Mouse (Mus musculus) thymus, postnatal 10 days (tissue): ENCODE measurements around the gene Uba1.
"Not testable (repeated sequence)": the region's sequence is repeated elsewhere in the genome, so short reads cannot be mapped to it uniquely, and the experiment has no call there.

Experiments used
- DNase-seq, 2 experiments: peaks; one replicate each; pipeline ENCODE4 v3.0.0; 2021; ENCODE audit warnings: low spot score in 2 of 2

Gene Uba1

GRCm38 (mm10) chrX:20728681-20729080 is 70.6 kb downstream of the Uba1 start:
- no peak for DNase-seq

- not testable (repeated sequence) for DNase-seq
These were observed 71.9 kb downstream of the Uba1 start for GRCm38 (mm10) chrX:20730048-20730447.
